Mouse (Mus musculus): ENCODE measurements at regions not wholly inside any gene's neighbourhood (a gene's known extent, or its start where the extent isn't known, plus 50 kb on each side); places are given as distances from the start of the nearest gene placed in this dataset.

- Histone ChIP-seq H3K27me3 (ENCODE audit: insufficient read depth, low read length) (no peaks in the 10 kb centered on the region), H3K9ac (replicated peaks; ENCODE audit: low read length) (no peak overlapping the region), H3K9me3 (ENCODE audit: low read length) (no peaks in the 10 kb centered on the region), H3K4me2 (ENCODE audit: low read depth, low read length) (no peak overlapping the region), H3K4me1 (ENCODE audit: insufficient read depth, low read length) (no peaks in the 10 kb centered on the region), H3K27ac (no peak overlapping the region), H3K36me3 (ENCODE audit: insufficient read depth, low read length) (no peaks in the 10 kb centered on the region), H3K4me3 (ENCODE audit: low read length) (no peak overlapping the region)
- DNase-seq (ENCODE audit: low spot score) (peak; percentile 3), ATAC-seq (no peak)
- WGBS: 0% methylated on average over 1 of the region's 1 CpGs
- no peak for TF ChIP-seq CTCF (IDR thresholded peaks at IDR 0.05; ENCODE audit: low read depth)
Measured at GRCm38 (mm10) chr14:15978329-15978728, 270.8 kb upstream of the Ngly1 start.

GRCm38 (mm10) chr14:16005409-16005808 lies 243.7 kb upstream of the Ngly1 start:
- DNase-seq (ENCODE audit: low spot score): no peak
- Histone ChIP-seq H3K4me3 (ENCODE audit: low read length) (no peak overlapping the region), H3K9ac (replicated peaks; ENCODE audit: low read length) (no peak overlapping the region), H3K27ac (no peak overlapping the region), H3K36me3 (ENCODE audit: insufficient read depth, low read length) (no peaks in the 10 kb centered on the region), H3K9me3 (ENCODE audit: low read length) (no peaks in the 10 kb centered on the region), H3K4me2 (ENCODE audit: low read depth, low read length) (no peak overlapping the region), H3K27me3 (ENCODE audit: insufficient read depth, low read length) (no peaks in the 10 kb centered on the region), H3K4me1 (ENCODE audit: insufficient read depth, low read length) (no peaks in the 10 kb centered on the region)
- TF ChIP-seq CTCF (IDR thresholded peaks at IDR 0.05; ENCODE audit: low read depth): no peak
- WGBS: 70% methylated on average over 1 of the region's 1 CpGs
- no peak for ATAC-seq

GRCm38 (mm10) chr14:16006968-16007367 lies 242.1 kb upstream of the Ngly1 start:
- no peak for TF ChIP-seq CTCF (IDR thresholded peaks at IDR 0.05; ENCODE audit: low read depth)
- ATAC-seq (no peak), DNase-seq (ENCODE audit: low spot score) (no peak)
- Histone ChIP-seq H3K9me3 (ENCODE audit: low read length) (no peaks in the 10 kb centered on the region), H3K9ac (replicated peaks; ENCODE audit: low read length) (no peak overlapping the region), H3K4me2 (ENCODE audit: low read depth, low read length) (no peak overlapping the region), H3K4me3 (ENCODE audit: low read length) (no peak overlapping the region), H3K27ac (no peak overlapping the region), H3K36me3 (ENCODE audit: insufficient read depth, low read length) (no peaks in the 10 kb centered on the region), H3K27me3 (ENCODE audit: insufficient read depth, low read length) (no peaks in the 10 kb centered on the region), H3K4me1 (ENCODE audit: insufficient read depth, low read length) (no peaks in the 10 kb centered on the region)
- WGBS: 96% methylated on average over 2 of the region's 2 CpGs

- Histone ChIP-seq H3K4me3 (ENCODE audit: low read length) (no peak overlapping the region), H3K9me3 (ENCODE audit: low read length) (no peaks in the 10 kb centered on the region), H3K36me3 (ENCODE audit: insufficient read depth, low read length) (no peaks in the 10 kb centered on the region), H3K27me3 (ENCODE audit: insufficient read depth, low read length) (no peaks in the 10 kb centered on the region), H3K4me1 (ENCODE audit: insufficient read depth, low read length) (no peaks in the 10 kb centered on the region), H3K27ac (no peak overlapping the region), H3K9ac (replicated peaks; ENCODE audit: low read length) (no peak overlapping the region), H3K4me2 (ENCODE audit: low read depth, low read length) (no peak overlapping the region)
- no peak for TF ChIP-seq CTCF (IDR thresholded peaks at IDR 0.05; ENCODE audit: low read depth)
- ATAC-seq (no peak), DNase-seq (ENCODE audit: low spot score) (no peak)
Measured at GRCm38 (mm10) chr14:16009778-16010177, 239.3 kb upstream of the Ngly1 start.

- ATAC-seq: no peak
- H3K4me2 ChIP-seq (ENCODE audit: low read depth, low read length): no peak overlapping the region
- no peak overlapping the region for H3K27ac ChIP-seq
- no peaks in the 10 kb centered on the region for H3K36me3 ChIP-seq (ENCODE audit: insufficient read depth, low read length)
- no peaks in the 10 kb centered on the region for H3K4me1 ChIP-seq (ENCODE audit: insufficient read depth, low read length)
- no peak overlapping the region for H3K4me3 ChIP-seq (ENCODE audit: low read length)
- no peak overlapping the region for H3K9ac ChIP-seq (replicated peaks; ENCODE audit: low read length)
- no peaks in the 10 kb centered on the region for H3K27me3 ChIP-seq (ENCODE audit: insufficient read depth, low read length)
- TF ChIP-seq CTCF (IDR thresholded peaks at IDR 0.05; ENCODE audit: low read depth): no peak
- DNase-seq (ENCODE audit: low spot score): no peak
- no peaks in the 10 kb centered on the region for H3K9me3 ChIP-seq (ENCODE audit: low read length)
Measured at GRCm38 (mm10) chr14:16023853-16024252, 225.2 kb upstream of the Ngly1 start.

GRCm38 (mm10) chr14:16037771-16038170 lies 211.3 kb upstream of the Ngly1 start:
- ATAC-seq: no peak
- no peak for TF ChIP-seq CTCF (IDR thresholded peaks at IDR 0.05; ENCODE audit: low read depth)

GRCm38 (mm10) chr14:16038336-16038735 lies 210.7 kb upstream of the Ngly1 start:
- no peaks in the 10 kb centered on the region for H3K9me3 ChIP-seq (ENCODE audit: low read length)
- no peak overlapping the region for H3K27ac ChIP-seq
- WGBS: 67% methylated on average over 1 of the region's 1 CpGs
- no peak for DNase-seq (ENCODE audit: low spot score)
- H3K36me3 ChIP-seq (ENCODE audit: insufficient read depth, low read length): no peaks in the 10 kb centered on the region
- no peak overlapping the region for H3K4me3 ChIP-seq (ENCODE audit: low read length)
- no peak for TF ChIP-seq CTCF (IDR thresholded peaks at IDR 0.05; ENCODE audit: low read depth)
- ATAC-seq: no peak
- no peak overlapping the region for H3K9ac ChIP-seq (replicated peaks; ENCODE audit: low read length)
- H3K27me3 ChIP-seq (ENCODE audit: insufficient read depth, low read length): no peaks in the 10 kb centered on the region
- H3K4me1 ChIP-seq (ENCODE audit: insufficient read depth, low read length): no peaks in the 10 kb centered on the region
- H3K4me2 ChIP-seq (ENCODE audit: low read depth, low read length): no peak overlapping the region

More at GRCm38 (mm10) chr14:16037771-16038170, 211.3 kb upstream of the Ngly1 start:
- Histone ChIP-seq H3K9me3 (ENCODE audit: low read length) (no peaks in the 10 kb centered on the region), H3K4me1 (ENCODE audit: insufficient read depth, low read length) (no peaks in the 10 kb centered on the region), H3K4me2 (ENCODE audit: low read depth, low read length) (no peak overlapping the region), H3K36me3 (ENCODE audit: insufficient read depth, low read length) (no peaks in the 10 kb centered on the region), H3K27me3 (ENCODE audit: insufficient read depth, low read length) (no peaks in the 10 kb centered on the region), H3K27ac (no peak overlapping the region), H3K4me3 (ENCODE audit: low read length) (no peak overlapping the region), H3K9ac (replicated peaks; ENCODE audit: low read length) (no peak overlapping the region)
- DNase-seq (ENCODE audit: low spot score): no peak
